Mouse (Mus musculus): ENCODE results near the gene Eloa. TPM values are rescaled to one million over a fixed set of nuclear protein-coding genes. Genes with fewer than 3 reads are reported as not detected.

The Eloa gene
- total and polyA plus RNA-seq, 2 experiments from 2014 or later: 20.5 to 28.2 TPM

- ATAC-seq (ENCODE audit: insufficient read depth, low read depth) (peak; percentile 92), DNase-seq (ENCODE audit: low spot score) (peak; percentile 89)
- H3K27me3 ChIP-seq (ENCODE audit: control insufficient read depth, insufficient read depth, low read length): no peaks in the 10 kb centered on the region
- WGBS: under 1% methylated on average over 68 of the region's 81 CpGs
- H3K4me2 ChIP-seq (ENCODE audit: low read depth, low read length): peak within 1 kb of the TSS; percentile 98
- H3K4me1 ChIP-seq (ENCODE audit: control insufficient read depth, insufficient read depth): 0 out of 2 replicates have a peak, but pooled peaks cover 9% of the 10 kb centered on the region
- H3K9ac ChIP-seq (replicated peaks; ENCODE audit: low read depth, low read length): peak within 1 kb of the TSS; percentile 92
- peak within 1 kb of the TSS; percentile 70 for H3K27ac ChIP-seq (ENCODE audit: low read depth)
- peaks cover 21% of the 10 kb centered on the region; the same call in 1 of the 2 replicates for H3K36me3 ChIP-seq (replicated peaks; ENCODE audit: control insufficient read depth, insufficient read depth, low read length)
- TF ChIP-seq EP300 (IDR thresholded peaks at IDR 0.05; ENCODE audit: low read depth) (no peak), CTCF (IDR thresholded peaks at IDR 0.05; ENCODE audit: low read depth) (peak; percentile 35)
- H3K9me3 ChIP-seq (replicated peaks; ENCODE audit: control insufficient read depth, low read length): no peaks in the 10 kb centered on the region
- H3K4me3 ChIP-seq (ENCODE audit: low read depth, low read length): peak within 1 kb of the TSS; percentile 91
Observed at GRCm38 (mm10) chr4:135986943-135987710, 34.4 kb downstream of the Eloa start, which contains the start of gene Pithd1. Gene Pithd1, minus strand, starts transcription at chr4:135987264.

- WGBS: 10% methylated on average over 23 of the region's 23 CpGs
- TF ChIP-seq EP300 (IDR thresholded peaks at IDR 0.05; ENCODE audit: low read depth): no peak
- Histone ChIP-seq H3K27me3 (ENCODE audit: control insufficient read depth, insufficient read depth, low read length) (no peaks in the 10 kb centered on the region), H3K4me2 (ENCODE audit: low read depth, low read length) (peak overlapping the region; percentile 98), H3K9ac (replicated peaks; ENCODE audit: low read depth, low read length) (peak overlapping the region; percentile 92), H3K4me1 (ENCODE audit: control insufficient read depth, insufficient read depth) (0 out of 2 replicates have a peak, but pooled peaks cover 9% of the 10 kb centered on the region), H3K9me3 (replicated peaks; ENCODE audit: control insufficient read depth, low read length) (no peaks in the 10 kb centered on the region), H3K27ac (ENCODE audit: low read depth) (peak overlapping the region; percentile 70), H3K4me3 (ENCODE audit: low read depth, low read length) (peak overlapping the region; percentile 91), H3K36me3 (replicated peaks; ENCODE audit: control insufficient read depth, insufficient read depth, low read length) (peaks cover 21% of the 10 kb centered on the region; the same call in 1 of the 2 replicates)
- peak; percentile 20; the same call in 1 of the 2 replicates for ATAC-seq (ENCODE audit: insufficient read depth, low read depth)
- no peak for DNase-seq (ENCODE audit: low spot score)
Observed at GRCm38 (mm10) chr4:135986301-135986942, 35.1 kb downstream of the Eloa start.

- 0 out of 2 replicates have a peak, but pooled peaks cover 9% of the 10 kb centered on the region for H3K4me1 ChIP-seq (ENCODE audit: control insufficient read depth, insufficient read depth)
- H3K4me3 ChIP-seq (ENCODE audit: low read depth, low read length): 0 out of 2 replicates have a peak overlapping the region, but pooled peaks have one; percentile 91
- 86% methylated on average over 7 of the region's 7 CpGs for WGBS
- ATAC-seq (ENCODE audit: insufficient read depth, low read depth): no peak
- H3K9me3 ChIP-seq (replicated peaks; ENCODE audit: control insufficient read depth, low read length): no peaks in the 10 kb centered on the region
- peak overlapping the region; percentile 92; the same call in 1 of the 2 replicates for H3K9ac ChIP-seq (replicated peaks; ENCODE audit: low read depth, low read length)
- H3K27me3 ChIP-seq (ENCODE audit: control insufficient read depth, insufficient read depth, low read length): no peaks in the 10 kb centered on the region
- TF ChIP-seq CTCF (IDR thresholded peaks at IDR 0.05; ENCODE audit: low read depth) (no peak), EP300 (IDR thresholded peaks at IDR 0.05; ENCODE audit: low read depth) (no peak)
- DNase-seq (ENCODE audit: low spot score): no peak
- peak overlapping the region; percentile 98 for H3K4me2 ChIP-seq (ENCODE audit: low read depth, low read length)
- H3K36me3 ChIP-seq (replicated peaks; ENCODE audit: control insufficient read depth, insufficient read depth, low read length): peaks cover 21% of the 10 kb centered on the region; the same call in 1 of the 2 replicates
- no peak overlapping the region for H3K27ac ChIP-seq (ENCODE audit: low read depth)
Observed at GRCm38 (mm10) chr4:135985769-135986168, 35.8 kb downstream of the Eloa start.

GRCm38 (mm10) chr4:135985193-135985592 lies 36.4 kb downstream of the Eloa start:
- TF ChIP-seq CTCF (IDR thresholded peaks at IDR 0.05; ENCODE audit: low read depth): no peak
- TF ChIP-seq EP300 (IDR thresholded peaks at IDR 0.05; ENCODE audit: low read depth): no peak
- H3K4me3 ChIP-seq (ENCODE audit: low read depth, low read length): no peak overlapping the region
- no peaks in the 10 kb centered on the region for H3K27me3 ChIP-seq (ENCODE audit: control insufficient read depth, insufficient read depth, low read length)
- H3K4me1 ChIP-seq (ENCODE audit: control insufficient read depth, insufficient read depth): 0 out of 2 replicates have a peak, but pooled peaks cover 9% of the 10 kb centered on the region
- ATAC-seq (ENCODE audit: insufficient read depth, low read depth) (no peak), DNase-seq (ENCODE audit: low spot score) (no peak)
- H3K27ac ChIP-seq (ENCODE audit: low read depth): no peak overlapping the region
- no peaks in the 10 kb centered on the region for H3K9me3 ChIP-seq (replicated peaks; ENCODE audit: control insufficient read depth, low read length)
- H3K4me2 ChIP-seq (ENCODE audit: low read depth, low read length): no peak overlapping the region
- 74% methylated on average over 5 of the region's 5 CpGs for WGBS
- no peak overlapping the region for H3K9ac ChIP-seq (replicated peaks; ENCODE audit: low read depth, low read length)
- H3K36me3 ChIP-seq (replicated peaks; ENCODE audit: control insufficient read depth, insufficient read depth, low read length): peaks cover 21% of the 10 kb centered on the region; the same call in 1 of the 2 replicates

- Histone ChIP-seq H3K4me3 (ENCODE audit: low read depth, low read length) (no peak overlapping the region), H3K9ac (replicated peaks; ENCODE audit: low read depth, low read length) (no peak overlapping the region), H3K9me3 (replicated peaks; ENCODE audit: control insufficient read depth, low read length) (no peaks in the 10 kb centered on the region), H3K36me3 (replicated peaks; ENCODE audit: control insufficient read depth, insufficient read depth, low read length) (peaks cover 21% of the 10 kb centered on the region; the same call in 1 of the 2 replicates), H3K4me1 (ENCODE audit: control insufficient read depth, insufficient read depth) (0 out of 2 replicates have a peak, but pooled peaks cover 9% of the 10 kb centered on the region), H3K27me3 (ENCODE audit: control insufficient read depth, insufficient read depth, low read length) (no peaks in the 10 kb centered on the region), H3K4me2 (ENCODE audit: low read depth, low read length) (no peak overlapping the region), H3K27ac (ENCODE audit: low read depth) (no peak overlapping the region)
- TF ChIP-seq CTCF (IDR thresholded peaks at IDR 0.05; ENCODE audit: low read depth) (no peak), EP300 (IDR thresholded peaks at IDR 0.05; ENCODE audit: low read depth) (no peak)
- no peak for ATAC-seq (ENCODE audit: insufficient read depth, low read depth)
- 74% methylated on average over 5 of the region's 5 CpGs for WGBS
- DNase-seq (ENCODE audit: low spot score): no peak
Observed at GRCm38 (mm10) chr4:135984556-135984955, 37.0 kb downstream of the Eloa start.

Measured in heart, postnatal 0 days (tissue).